Mouse (Mus musculus) olfactory bulb, adult 2 months (tissue): Measurements from ENCODE around the gene Osbpl2. TPM values are rescaled to one million over a fixed set of nuclear protein-coding genes. Genes with fewer than 3 reads are reported as not detected.

ENCODE experiments used
- H3K27ac ChIP-seq: fragments of 200-500 bp; 2 replicates; pipeline ENCODE4 v1.5.1; 2012; ENCODE audit warnings: low read depth, low read length; ENCODE audit not compliant: insufficient read depth
- H3K4me1 ChIP-seq: fragments of 200-500 bp; 2 replicates; pipeline ENCODE4 v1.6.1; 2012; ENCODE audit warnings: low read length; ENCODE audit not compliant: control insufficient read depth, insufficient read depth
- H3K4me3 ChIP-seq: fragments of 200-500 bp; 2 replicates; pipeline ENCODE4 v1.5.1; 2012; ENCODE audit warnings: mild to moderate bottlenecking, low read depth, low read length, moderate library complexity; ENCODE audit not compliant: insufficient read depth
- CTCF ChIP-seq: fragments of 200-500 bp; IDR thresholded peaks from 2 replicates; pipeline ENCODE4 v1.5.1; 2012; ENCODE audit warnings: low read depth, mild to moderate bottlenecking, low read length, moderate library complexity; ENCODE audit not compliant: insufficient read depth
- POLR2A ChIP-seq: fragments of 200-500 bp; IDR thresholded peaks from 2 replicates; pipeline ENCODE4 v1.6.1; 2012; ENCODE audit warnings: mild to moderate bottlenecking, low read depth, low read length, moderate library complexity; ENCODE audit not compliant: insufficient read depth
- WGBS: fragments of 180-500 bp; shearing (Covaris S2); methylation state at CpG from one replicate; pipeline ENCODE4 v1.1.7; 2018; 5-methylcytosine and 5-hydroxymethylcytosine counted together
- polyA plus RNA-seq: library from polyadenylated mRNA; stranded (reverse); fragments of >200 nt; gene quantifications from 2 replicates; pipeline ENCODE4 v1.2.4, GENCODE M21; 2012; ENCODE audit warnings: low replicate concordance; ENCODE audit not compliant: missing spikeins, insufficient read depth, insufficient read length

Gene Osbpl2
- polyA plus RNA-seq, 1 experiment, result not detected

DNA sequence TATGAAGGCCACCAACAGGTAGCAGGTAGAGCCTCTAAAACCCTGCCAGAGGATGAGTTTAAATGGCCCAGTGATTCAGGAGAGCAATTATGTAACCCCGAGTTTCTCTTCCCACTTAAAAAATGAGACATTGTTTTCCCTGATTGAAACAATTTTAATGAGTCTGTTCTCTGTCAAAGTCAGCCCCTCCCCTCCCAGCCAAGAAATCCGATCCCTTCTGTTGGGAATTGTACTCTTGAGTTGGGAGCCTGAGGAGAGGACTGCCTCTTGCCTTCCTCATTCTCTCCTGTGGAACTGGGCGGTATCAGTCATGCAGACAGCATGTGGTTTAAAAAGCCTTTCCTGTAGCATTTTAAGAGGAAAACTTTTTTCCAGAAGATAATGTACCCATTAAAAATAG lies 34.5 kb upstream of the Osbpl2 start:
- H3K4me3 ChIP-seq, result no peak overlapping the region
- TF ChIP-seq CTCF (no peak), POLR2A (no peak)
- H3K4me1 ChIP-seq, result peaks cover 49% of the 10 kb centered on the region
- WGBS, result 26% methylated on average over 3 of the region's 3 CpGs
- H3K27ac ChIP-seq, result peak overlapping the region; percentile 63; the same call in 1 of the 2 replicates

GRCm38 (mm10) chr2:180085926-180086636 lies 33.0 kb upstream of the Osbpl2 start:
- Histone ChIP-seq H3K4me1 (peaks cover 49% of the 10 kb centered on the region), H3K27ac (peak overlapping the region; percentile 59), H3K4me3 (no peak overlapping the region)
- no peak for TF ChIP-seq POLR2A
- no peak for TF ChIP-seq CTCF
- WGBS, result 32% methylated on average over 16 of the region's 16 CpGs

GRCm38 (mm10) chr2:180086637-180087027 lies 32.5 kb upstream of the Osbpl2 start:
- WGBS, result 77% methylated on average over 5 of the region's 5 CpGs
- TF ChIP-seq POLR2A (no peak), CTCF (no peak)
- Histone ChIP-seq H3K4me1 (peaks cover 49% of the 10 kb centered on the region), H3K27ac (peak overlapping the region; percentile 59; the same call in 1 of the 2 replicates), H3K4me3 (no peak overlapping the region)

GRCm38 (mm10) chr2:180087472-180087871 lies 31.6 kb upstream of the Osbpl2 start:
- TF ChIP-seq CTCF (no peak), POLR2A (no peak)
- WGBS, result 91% methylated on average over 4 of the region's 4 CpGs
- Histone ChIP-seq H3K4me3 (no peak overlapping the region), H3K27ac (no peak overlapping the region), H3K4me1 (peaks cover 45% of the 10 kb centered on the region)

DNA sequence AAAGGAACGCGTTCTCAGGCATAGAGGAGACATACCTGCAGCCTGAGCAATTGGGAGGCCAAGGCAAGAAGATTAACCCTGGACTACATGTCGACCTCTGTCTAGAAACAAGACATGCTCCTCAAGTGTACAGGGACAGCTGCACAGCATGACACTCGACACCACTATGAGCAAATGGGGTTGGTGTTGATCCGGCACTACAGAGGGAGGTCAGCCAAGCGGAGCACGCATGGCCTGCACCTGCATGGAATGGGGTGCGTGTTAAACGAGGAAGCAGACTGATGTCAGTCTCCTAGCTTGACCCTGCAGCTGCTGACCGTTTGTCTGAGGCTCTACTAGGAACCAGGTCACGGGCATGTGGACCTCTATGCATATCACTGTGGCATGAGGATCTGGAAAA lies 28.8 kb upstream of the Osbpl2 start:
- no peak overlapping the region for H3K4me3 ChIP-seq
- no peak overlapping the region for H3K27ac ChIP-seq
- WGBS, result 79% methylated on average over 11 of the region's 11 CpGs
- H3K4me1 ChIP-seq, result peaks cover 25% of the 10 kb centered on the region
- TF ChIP-seq POLR2A (no peak), CTCF (no peak)

DNA sequence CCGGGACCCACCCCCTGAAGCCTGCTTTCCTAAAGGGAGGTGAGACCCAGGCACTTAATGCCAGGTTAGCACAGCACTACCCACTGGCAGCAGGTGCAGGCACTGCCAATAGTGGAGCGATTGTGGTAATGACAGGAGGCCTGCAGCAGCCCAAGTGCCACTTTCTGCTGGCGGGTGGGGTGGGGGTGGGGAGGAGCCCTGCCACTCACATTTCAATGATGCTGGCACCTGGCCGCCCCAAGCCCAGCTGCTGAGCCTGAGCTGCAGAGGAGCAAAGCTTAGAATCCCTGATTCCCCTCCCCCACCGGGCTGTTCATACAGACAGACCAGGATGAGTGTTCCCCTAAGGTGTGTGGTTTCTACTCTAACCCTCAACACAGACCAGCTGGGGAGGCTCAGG lies 23.4 kb upstream of the Osbpl2 start:
- 16% methylated on average over 5 of the region's 5 CpGs for WGBS

DNA sequence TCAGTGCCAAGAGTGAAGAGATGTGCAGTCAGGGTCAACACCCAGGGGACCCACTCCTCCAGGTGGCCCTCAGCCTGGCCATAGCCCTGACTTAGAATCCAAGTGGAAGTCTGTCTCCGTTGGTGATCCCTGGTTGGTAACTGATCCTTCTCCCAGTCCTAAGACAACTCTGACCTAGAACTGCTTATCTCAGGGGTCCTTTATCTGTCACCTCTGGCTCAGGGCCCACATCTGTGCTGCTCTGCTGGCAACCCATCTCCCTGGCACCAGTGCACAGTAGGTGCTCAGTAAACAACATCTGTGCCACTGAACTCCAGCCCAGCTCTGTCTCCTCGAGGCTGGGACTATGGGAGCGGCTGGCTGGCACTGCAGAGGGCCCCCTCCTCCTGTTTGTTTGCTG lies 21.5 kb upstream of the Osbpl2 start:
- TF ChIP-seq CTCF, result no peak
- no peak for TF ChIP-seq POLR2A
- Histone ChIP-seq H3K4me3 (no peak overlapping the region), H3K27ac (no peak overlapping the region), H3K4me1 (peaks cover 59% of the 10 kb centered on the region)
- WGBS, result 44% methylated on average over 3 of the region's 3 CpGs

More for the DNA sequence above, 23.4 kb upstream of the Osbpl2 start:
- Histone ChIP-seq H3K4me1 (peaks cover 42% of the 10 kb centered on the region), H3K27ac (no peak overlapping the region), H3K4me3 (no peak overlapping the region)
- TF ChIP-seq CTCF, result no peak
- TF ChIP-seq POLR2A, result no peak

DNA sequence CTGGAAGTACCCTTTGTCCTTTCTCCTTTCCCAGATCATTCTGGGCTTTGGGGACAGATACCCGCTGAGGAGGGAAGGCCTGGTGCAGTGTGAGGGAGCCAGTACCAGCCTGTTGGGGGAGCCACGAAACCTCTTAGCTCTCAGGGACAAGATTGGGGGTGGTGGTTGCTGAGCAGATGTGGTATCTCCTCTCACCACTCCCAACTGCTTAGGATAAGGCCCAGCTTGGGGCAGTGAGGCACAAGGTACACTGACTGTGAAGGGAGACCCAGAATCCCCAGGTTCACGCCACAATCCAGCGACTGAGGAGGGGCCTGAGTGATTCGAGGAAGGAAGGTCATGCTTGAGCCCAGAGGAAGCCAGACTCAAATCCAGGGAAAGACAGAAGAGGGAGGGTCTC lies 20.9 kb upstream of the Osbpl2 start:
- 49% methylated on average over 5 of the region's 5 CpGs for WGBS
- Histone ChIP-seq H3K27ac (no peak overlapping the region), H3K4me3 (no peak overlapping the region), H3K4me1 (peaks cover 65% of the 10 kb centered on the region)
- TF ChIP-seq CTCF (no peak), POLR2A (no peak)

DNA sequence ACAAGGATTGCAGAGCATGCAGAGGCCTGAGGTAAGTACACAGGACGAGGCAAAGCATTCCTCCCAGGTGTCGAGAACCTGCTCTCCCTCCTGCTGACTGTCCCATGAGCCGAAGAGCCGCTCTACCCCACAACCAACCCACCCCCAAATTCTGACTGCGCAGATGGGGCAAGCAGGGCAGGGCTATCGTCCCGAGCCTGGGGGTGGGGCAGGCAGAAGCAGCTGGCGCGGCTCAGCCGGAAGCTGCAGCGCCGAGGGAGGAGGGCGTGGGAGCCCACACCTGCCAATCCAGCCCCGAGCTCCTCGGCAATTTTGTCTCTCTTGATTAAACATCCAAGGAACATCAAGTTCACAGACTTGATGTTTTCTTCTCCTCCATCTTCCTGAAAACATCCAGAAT lies 19.6 kb upstream of the Osbpl2 start:
- peaks cover 74% of the 10 kb centered on the region for H3K4me1 ChIP-seq
- H3K4me3 ChIP-seq, result no peak overlapping the region
- H3K27ac ChIP-seq, result no peak overlapping the region
- 18% methylated on average over 15 of the region's 15 CpGs for WGBS
- TF ChIP-seq POLR2A (no peak), CTCF (no peak)
